ENCODE assay signal across 25 mouse cellular contexts in the genomic region with DNA sequence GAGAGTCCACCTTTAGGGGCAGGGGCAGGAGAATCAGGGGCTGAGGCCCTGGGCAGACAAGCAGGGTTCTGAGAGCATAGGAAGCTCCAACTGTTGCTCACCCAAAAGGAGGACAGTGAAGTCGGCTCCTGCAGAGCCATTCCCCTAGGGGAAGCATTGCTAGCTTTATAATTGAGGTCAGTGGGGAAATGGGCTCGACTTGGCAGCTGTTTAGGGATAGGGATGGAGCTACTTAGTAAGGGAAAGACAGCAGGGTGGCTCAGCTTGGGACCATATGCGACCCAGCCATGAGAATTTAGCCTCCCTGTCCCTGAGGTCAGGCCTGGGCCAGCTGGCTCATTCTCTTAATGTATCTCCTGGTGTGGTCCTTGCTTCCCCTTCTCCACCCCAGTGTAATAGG. TPM values are rescaled to one million over a fixed set of nuclear protein-coding genes. Genes with fewer than 3 reads are reported as not detected.
"Had no signal": no experiment of that assay in that cellular context is flagged by ENCODE, and none has a peak within 500 bp of the region (broad histone marks: within the 10 kb centered on the region; RNA-seq: fewer than 3 reads in every experiment).

No protein-coding gene starts in this region.

- H3K4me1 ChIP-seq: liver, embryonic 13.5 days; liver, embryonic 15.5 days had no signal

- H3K27ac ChIP-seq: heart, embryonic 13.5 days; hindbrain, embryonic 13.5 days; hindbrain, embryonic 15.5 days; intestine, embryonic 15.5 days; layer of hippocampus, adult 2 months; left cerebral cortex, adult 2 months; limb, embryonic 12.5 days; liver, embryonic 13.5 days; liver, embryonic 15.5 days had no signal

- H3K4me2 ChIP-seq: heart, embryonic 11.5 days; heart, embryonic 13.5 days; hindbrain, embryonic 13.5 days; hindbrain, embryonic 15.5 days; intestine, embryonic 15.5 days; limb, embryonic 12.5 days; liver, embryonic 11.5 days; liver, embryonic 13.5 days; liver, embryonic 15.5 days had no signal

- H3K4me3 ChIP-seq: heart, embryonic 13.5 days; hindbrain, embryonic 13.5 days; hindbrain, embryonic 15.5 days; intestine, embryonic 15.5 days; layer of hippocampus, adult 2 months; left cerebral cortex, adult 2 months; limb, embryonic 10.5 days; limb, embryonic 12.5 days; liver, embryonic 13.5 days; liver, embryonic 15.5 days had no signal

- H3K9ac ChIP-seq: heart, embryonic 13.5 days; hindbrain, embryonic 13.5 days; hindbrain, embryonic 15.5 days; intestine, embryonic 15.5 days; limb, embryonic 12.5 days; liver, embryonic 13.5 days; liver, embryonic 15.5 days had no signal

- ATAC-seq: inflammation-experienced regulatory T-cells, adult 6 months; intestine, embryonic 15.5 days; intestine, postnatal 0 days had no signal

- DNase-seq: gastrocnemius, postnatal 10 days; gastrocnemius, postnatal 25 days; heart, adult 18-20 months; heart, postnatal 10 days; heart, postnatal 4 days; kidney, adult 18-20 months; kidney, adult 8-10 months; kidney, postnatal 10 days; kidney, postnatal 25 days; kidney, postnatal 4 days; liver; liver, embryonic 13.5 days had no signal

- H3K27me3 ChIP-seq: hindbrain, embryonic 15.5 days; intestine, embryonic 15.5 days had no signal

- H3K36me3 ChIP-seq: intestine, embryonic 15.5 days; limb, embryonic 12.5 days; liver, embryonic 13.5 days; liver, embryonic 15.5 days had no signal

- H3K9me3 ChIP-seq: heart, embryonic 13.5 days; hindbrain, embryonic 13.5 days; hindbrain, embryonic 15.5 days; intestine, embryonic 15.5 days; limb, embryonic 10.5 days; limb, embryonic 12.5 days; liver, embryonic 13.5 days; liver, embryonic 15.5 days had no signal

RNA-seq across cellular contexts. Expression of a gene that starts 31.7 kb away (rescaled TPM):
- polyA plus RNA-seq: inflammation-experienced regulatory T-cells, adult 6 months; liver, embryonic 13.5 days; liver, embryonic 15.5 days had no signal
